Mouse (Mus musculus) gastrocnemius, postnatal 10 days (tissue): ENCODE data around the gene Ddx5. TPM values are rescaled to one million over a fixed set of nuclear protein-coding genes. Genes with fewer than 3 reads are reported as not detected.

Experiments used
- microRNA-seq, 2 experiments: library from miRNA; unstranded; fragments of <30 nt; microRNA quantifications; one replicate each; pipeline ENCODE4 v1.2.0; 2021
- total RNA-seq, 2 experiments: library from RNA; stranded (reverse); gene quantifications; 2 replicates each; pipeline ENCODE4 v1.2.3; 2021

Gene Ddx5
- total RNA-seq, 2 experiments from 2014 or later, result 281 to 345 TPM

Small RNA genes within 50 kb of the gene (microRNA-seq; reads per million reads assigned to microRNA genes)
- 0 reads per million in 2 experiments for gene Gm25994
- 11.3 to 13.0 reads per million in 2 experiments for gene Mir3064

Other genes with a start within 250 kb of the Ddx5 start
- gene Tex2, start 175.8 kb downstream of the Ddx5 start, total RNA-seq, result 10 to 100 TPM; 22.1 to 24.1 TPM
- 100 to 1,000 TPM; 104 to 118 TPM for gene Pecam1, start 38.6 kb downstream of the Ddx5 start, total RNA-seq
- gene Milr1, start 38.0 kb downstream of the Ddx5 start, total RNA-seq, result 1 to 10 TPM; 1.0 to 1.2 TPM
- gene Polg2, start 9.6 kb downstream of the Ddx5 start, total RNA-seq, result 1 to 10 TPM; 4.9 to 5.2 TPM
- gene Cep95, start 67 bp upstream of the Ddx5 start, total RNA-seq, result 1 to 10 TPM; 5.5 to 8.7 TPM
- 10 to 100 TPM; 22.3 to 26.6 TPM for gene Smurf2, start 131.5 kb upstream of the Ddx5 start, total RNA-seq
- 10 to 100 TPM; 24.1 to 27.6 TPM for gene Kpna2, start 210.4 kb upstream of the Ddx5 start, total RNA-seq
- gene 1810010H24Rik, start 236.5 kb upstream of the Ddx5 start, total RNA-seq, result 1 to 10 TPM; 2.5 to 3.0 TPM